Mouse (Mus musculus) liver, embryonic 11.5 days (tissue): ENCODE results near the gene Zfp628. TPM values are rescaled to one million over a fixed set of nuclear protein-coding genes. Genes with fewer than 3 reads are reported as not detected.
A peak's percentile ranks its signal among the peaks of the same experiment; 100 is the strongest.

Experiments used
- ATAC-seq: fragments of 200-750 bp; cut with Nextera tagmentation; replicated peaks from 2 replicates; pipeline ENCODE4 v1.8.0; 2017; ENCODE audit warnings: moderate number of reproducible peaks, mild to moderate bottlenecking, moderate TSS enrichment, moderate library complexity; ENCODE audit not compliant: low FRiP score
- DNase-seq: peaks from one replicate; pipeline ENCODE4 v3.0.0-alpha.2; 2017; ENCODE audit warnings: low spot score
- H3K27ac ChIP-seq: fragments of 300-500 bp; sonication (generic); 2 replicates; pipeline ENCODE4 v1.5.1; 2014; ENCODE audit warnings: mild to moderate bottlenecking, low read depth, low read length, control low read depth
- H3K27me3 ChIP-seq: fragments of 300-500 bp; sonication (generic); replicated peaks from 2 replicates; pipeline ENCODE4 v1.6.1; 2014; ENCODE audit warnings: low read length, mixed read lengths; ENCODE audit not compliant: control insufficient read depth, insufficient read depth
- H3K36me3 ChIP-seq: fragments of 300-500 bp; sonication (generic); 2 replicates; pipeline ENCODE4 v1.6.1; 2014; ENCODE audit warnings: mild to moderate bottlenecking, low read length, moderate library complexity, mixed read lengths; ENCODE audit not compliant: control insufficient read depth, insufficient read depth
- H3K4me1 ChIP-seq: fragments of 300-500 bp; sonication (generic); replicated peaks from 2 replicates; pipeline ENCODE4 v1.6.1; 2014; ENCODE audit warnings: low read length, mixed read lengths; ENCODE audit not compliant: control insufficient read depth, insufficient read depth
- H3K4me2 ChIP-seq: fragments of 300-500 bp; sonication (generic); 2 replicates; pipeline ENCODE4 v1.6.1; 2014; ENCODE audit warnings: mild to moderate bottlenecking, control low read depth, moderate library complexity
- H3K4me3 ChIP-seq: fragments of 300-500 bp; sonication (generic); 2 replicates; pipeline ENCODE4 v1.5.1; 2014; ENCODE audit warnings: low read depth, low read length, control low read depth
- H3K9ac ChIP-seq: fragments of 300-500 bp; sonication (generic); 2 replicates; pipeline ENCODE4 v1.6.1; 2014; ENCODE audit warnings: low read depth, low read length, control low read depth
- H3K9me3 ChIP-seq: fragments of 300-500 bp; sonication (generic); 2 replicates; pipeline ENCODE4 v1.6.1; 2016; ENCODE audit warnings: low read length, inconsistent platforms, mixed read lengths; ENCODE audit not compliant: control insufficient read depth
- WGBS: fragments of 180-500 bp; shearing (Covaris S2); extraction: QIAGEN DNeasy Blood & Tissue Kit; methylation state at CpG from one replicate; pipeline ENCODE4 v1.1.7; 2014; 5-methylcytosine and 5-hydroxymethylcytosine counted together
- polyA plus RNA-seq: library from polyadenylated mRNA; unstranded; fragments of >200 nt; fragmentation: Nextera tagmentation; extraction: Ambion mirVana; gene quantifications from 2 replicates; pipeline ENCODE4 v1.2.1, GENCODE M21; 2014

Gene Zfp628
- polyA plus RNA-seq, 1 experiment from 2014 or later, result 3.3 TPM

GRCm38 (mm10) chr7:4938456-4938855, 23.4 kb downstream of the Zfp628 start:
- ATAC-seq, result 0 out of 2 replicates have a peak, but pooled peaks have one; percentile 44

GRCm38 (mm10) chr7:4940068-4940479, 25.1 kb downstream of the Zfp628 start:
- Histone ChIP-seq H3K4me2 (no peak overlapping the region), H3K27ac (no peak overlapping the region), H3K36me3 (no peaks in the 10 kb centered on the region), H3K9me3 (no peaks in the 10 kb centered on the region), H3K4me3 (no peak overlapping the region), H3K27me3 (0 out of 2 replicates have a peak, but pooled peaks cover 2% of the 10 kb centered on the region), H3K4me1 (0 out of 2 replicates have a peak, but pooled peaks cover 3% of the 10 kb centered on the region), H3K9ac (no peak overlapping the region)
- WGBS, result 19% methylated on average over 9 of the region's 9 CpGs
- DNase-seq (peak; percentile 80), ATAC-seq (0 out of 2 replicates have a peak, but pooled peaks have one; percentile 37)

More at GRCm38 (mm10) chr7:4938456-4938855, 23.4 kb downstream of the Zfp628 start:
- Histone ChIP-seq H3K27me3 (0 out of 2 replicates have a peak, but pooled peaks cover 2% of the 10 kb centered on the region), H3K36me3 (no peaks in the 10 kb centered on the region), H3K9me3 (peaks cover 3% of the 10 kb centered on the region; the same call in 1 of the 2 replicates), H3K4me3 (no peak overlapping the region), H3K4me1 (0 out of 2 replicates have a peak, but pooled peaks cover 1% of the 10 kb centered on the region), H3K27ac (no peak overlapping the region), H3K9ac (no peak overlapping the region), H3K4me2 (no peak overlapping the region)
- 29% methylated on average over 2 of the region's 2 CpGs for WGBS
- no peak for DNase-seq

- DNase-seq, result no peak
- no peak for ATAC-seq
Observed at GRCm38 (mm10) chr7:4942673-4943072, 27.7 kb downstream of the Zfp628 start.

GRCm38 (mm10) chr7:4943223-4943815, 28.3 kb downstream of the Zfp628 start:
- peak; percentile 81 for ATAC-seq

More at GRCm38 (mm10) chr7:4942673-4943072, 27.7 kb downstream of the Zfp628 start:
- Histone ChIP-seq H3K4me3 (no peak overlapping the region), H3K9ac (no peak overlapping the region), H3K4me1 (0 out of 2 replicates have a peak, but pooled peaks cover 3% of the 10 kb centered on the region), H3K27ac (no peak overlapping the region), H3K9me3 (no peaks in the 10 kb centered on the region), H3K4me2 (no peak overlapping the region), H3K36me3 (no peaks in the 10 kb centered on the region), H3K27me3 (0 out of 2 replicates have a peak, but pooled peaks cover 2% of the 10 kb centered on the region)
- 44% methylated on average over 5 of the region's 5 CpGs for WGBS

GRCm38 (mm10) chr7:4947855-4948254, 32.8 kb downstream of the Zfp628 start:
- Histone ChIP-seq H3K27ac (no peak overlapping the region), H3K4me1 (0 out of 2 replicates have a peak, but pooled peaks cover 5% of the 10 kb centered on the region), H3K27me3 (no peaks in the 10 kb centered on the region), H3K4me3 (no peak overlapping the region), H3K9ac (no peak overlapping the region), H3K36me3 (no peaks in the 10 kb centered on the region), H3K4me2 (no peak overlapping the region), H3K9me3 (no peaks in the 10 kb centered on the region)
- 46% methylated on average over 2 of the region's 2 CpGs for WGBS
- no peak for DNase-seq
- no peak for ATAC-seq

More at GRCm38 (mm10) chr7:4943223-4943815, 28.3 kb downstream of the Zfp628 start:
- Histone ChIP-seq H3K9ac (no peak overlapping the region), H3K4me3 (peak overlapping the region; percentile 21; the same call in 1 of the 2 replicates), H3K36me3 (no peaks in the 10 kb centered on the region), H3K9me3 (no peaks in the 10 kb centered on the region), H3K27ac (no peak overlapping the region), H3K4me1 (0 out of 2 replicates have a peak, but pooled peaks cover 3% of the 10 kb centered on the region), H3K27me3 (0 out of 2 replicates have a peak, but pooled peaks cover 2% of the 10 kb centered on the region), H3K4me2 (peak overlapping the region; percentile 59)
- peak; percentile 79 for DNase-seq
- WGBS, result 17% methylated on average over 15 of the region's 15 CpGs

- Histone ChIP-seq H3K27ac (no peak overlapping the region), H3K27me3 (no peaks in the 10 kb centered on the region), H3K4me2 (no peak overlapping the region), H3K9me3 (no peaks in the 10 kb centered on the region), H3K4me3 (no peak overlapping the region), H3K4me1 (0 out of 2 replicates have a peak, but pooled peaks cover 4% of the 10 kb centered on the region), H3K36me3 (no peaks in the 10 kb centered on the region), H3K9ac (no peak overlapping the region)
- WGBS, result 41% methylated on average over 6 of the region's 6 CpGs
- ATAC-seq, result no peak
- DNase-seq, result no peak
Observed at GRCm38 (mm10) chr7:4948386-4948785, 33.4 kb downstream of the Zfp628 start.

GRCm38 (mm10) chr7:4950561-4951342, 35.7 kb downstream of the Zfp628 start:
- DNase-seq (no peak), ATAC-seq (no peak)
- H3K9ac ChIP-seq, result no peak overlapping the region
- H3K27ac ChIP-seq, result no peak overlapping the region
- H3K4me3 ChIP-seq, result no peak overlapping the region
- H3K36me3 ChIP-seq, result no peaks in the 10 kb centered on the region
- H3K9me3 ChIP-seq, result no peaks in the 10 kb centered on the region
- H3K4me1 ChIP-seq, result 0 out of 2 replicates have a peak, but pooled peaks cover 2% of the 10 kb centered on the region
- H3K4me2 ChIP-seq, result no peak overlapping the region
- H3K27me3 ChIP-seq, result no peaks in the 10 kb centered on the region
- WGBS, result 80% methylated on average over 19 of the region's 19 CpGs

GRCm38 (mm10) chr7:4953815-4954445, 38.9 kb downstream of the Zfp628 start:
- Histone ChIP-seq H3K4me3 (no peak overlapping the region), H3K36me3 (no peaks in the 10 kb centered on the region), H3K27ac (no peak overlapping the region), H3K4me2 (no peak overlapping the region), H3K9me3 (no peaks in the 10 kb centered on the region), H3K9ac (no peak overlapping the region), H3K27me3 (no peaks in the 10 kb centered on the region), H3K4me1 (0 out of 2 replicates have a peak, but pooled peaks cover 2% of the 10 kb centered on the region)
- no peak for ATAC-seq
- no peak for DNase-seq
- WGBS, result 30% methylated on average over 10 of the region's 10 CpGs
